Mouse (Mus musculus) cerebellum, adult 2 months (tissue): ENCODE measurements around the gene Syna.

ENCODE experiments used
- CTCF ChIP-seq: fragments of 200-500 bp; IDR thresholded peaks from 2 replicates; pipeline ENCODE4 v1.5.1; 2011; ENCODE audit warnings: low read depth, mild to moderate bottlenecking, control low read depth, low read length, moderate library complexity, borderline replicate concordance; ENCODE audit not compliant: insufficient read depth
- POLR2A ChIP-seq: fragments of 200-500 bp; IDR thresholded peaks from 2 replicates; pipeline ENCODE4 v1.6.1; 2011; ENCODE audit warnings: low read length, control low read depth, borderline replicate concordance; ENCODE audit not compliant: insufficient read depth

- TF ChIP-seq POLR2A, result no peak
- TF ChIP-seq CTCF, result no peak
Measured at GRCm38 (mm10) chr5:134577534-134577933, 17.6 kb upstream of the Syna start.
